Mouse (Mus musculus) embryonic facial prominence, embryonic 14.5 days (tissue): ENCODE measurements around the gene Ercc6l. TPM values are rescaled to one million over a fixed set of nuclear protein-coding genes. Genes with fewer than 3 reads are reported as not detected.

Experiments
- ATAC-seq: fragments of 200-750 bp; cut with Nextera tagmentation; 2 replicates; pipeline ENCODE4 v1.8.0; 2017; ENCODE audit warnings: low read depth, moderate number of reproducible peaks, moderate TSS enrichment
- DNase-seq: peaks from one replicate; pipeline ENCODE4 v3.0.0-alpha.2; 2015; ENCODE audit warnings: low spot score
- H3K27ac ChIP-seq: fragments of 300-500 bp; sonication (generic); replicated peaks from 2 replicates; pipeline ENCODE4 v1.5.1; 2014; ENCODE audit warnings: low read depth, mild to moderate bottlenecking, low read length, moderate library complexity
- H3K27me3 ChIP-seq: fragments of 300-500 bp; sonication (generic); replicated peaks from 2 replicates; pipeline ENCODE4 v1.6.1; 2014; ENCODE audit warnings: low read length; ENCODE audit not compliant: control insufficient read depth, insufficient read depth
- H3K36me3 ChIP-seq: fragments of 300-500 bp; sonication (generic); 2 replicates; pipeline ENCODE4 v1.6.1; 2014; ENCODE audit warnings: low read length, mixed read lengths; ENCODE audit not compliant: control insufficient read depth, insufficient read depth
- H3K4me1 ChIP-seq: fragments of 300-500 bp; sonication (generic); 2 replicates; pipeline ENCODE4 v1.6.1; 2014; ENCODE audit warnings: antibody characterized with exemption, low read length; ENCODE audit not compliant: control insufficient read depth, insufficient read depth
- H3K4me2 ChIP-seq: fragments of 300-500 bp; sonication (generic); 2 replicates; pipeline ENCODE4 v1.6.1; 2014; ENCODE audit warnings: low read depth, mild to moderate bottlenecking, low read length, moderate library complexity, mixed read lengths
- H3K4me3 ChIP-seq: fragments of 300-500 bp; sonication (generic); 2 replicates; pipeline ENCODE4 v1.5.1; 2014; ENCODE audit warnings: low read depth, mild to moderate bottlenecking, low read length
- H3K9ac ChIP-seq: fragments of 300-500 bp; sonication (generic); 2 replicates; pipeline ENCODE4 v1.6.1; 2014; ENCODE audit warnings: low read depth, mild to moderate bottlenecking, low read length, moderate library complexity, mixed read lengths
- H3K9me3 ChIP-seq: fragments of 300-500 bp; sonication (generic); 2 replicates; pipeline ENCODE4 v1.6.1; 2016; ENCODE audit warnings: low read length; ENCODE audit not compliant: control insufficient read depth
- WGBS: fragments of 180-500 bp; shearing (Covaris S2); extraction: QIAGEN DNeasy Blood & Tissue Kit; methylation state at CpG from one replicate; pipeline ENCODE4 v1.1.7; 2014; 5-methylcytosine and 5-hydroxymethylcytosine counted together
- polyA plus RNA-seq: library from polyadenylated mRNA; unstranded; fragments of >200 nt; fragmentation: Nextera tagmentation; extraction: Ambion mirVana; gene quantifications from 2 replicates; pipeline ENCODE4 v1.2.1, GENCODE M21; 2014

Ercc6l gene
- polyA plus RNA-seq, 1 experiment from 2014 or later = 10.9 TPM

DNA sequence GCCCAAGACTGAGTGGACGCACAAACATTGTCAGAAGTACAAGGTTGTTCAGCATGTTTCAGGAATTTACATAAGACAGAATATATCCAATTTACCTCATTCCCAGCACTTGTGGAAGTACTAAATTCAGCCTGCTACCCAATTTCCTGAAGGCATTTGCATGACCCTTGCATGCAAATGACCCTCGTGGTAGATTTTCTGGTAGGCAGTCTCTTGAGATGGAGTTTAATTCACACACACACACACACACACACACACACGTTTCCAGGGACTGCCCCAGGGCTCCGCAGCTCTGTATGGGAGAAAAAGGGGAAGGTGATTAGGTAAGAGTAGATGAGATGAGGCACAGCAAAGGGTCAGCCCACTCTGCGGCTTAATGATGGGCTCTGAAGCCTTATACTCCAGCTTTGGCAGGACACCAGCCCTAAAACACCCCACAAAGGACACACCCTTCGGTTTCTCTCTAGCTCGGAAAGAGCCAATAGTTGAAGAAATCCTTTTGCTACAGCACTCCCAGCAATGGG lies 62.4 kb downstream of the Ercc6l start:
- ATAC-seq = no peak
- H3K36me3 ChIP-seq = no peaks in the 10 kb centered on the region
- no peak overlapping the region for H3K4me2 ChIP-seq
- no peak for DNase-seq
- H3K4me3 ChIP-seq = no peak overlapping the region
- no peak overlapping the region for H3K9ac ChIP-seq
- H3K9me3 ChIP-seq = no peaks in the 10 kb centered on the region
- H3K4me1 ChIP-seq = no peaks in the 10 kb centered on the region
- H3K27me3 ChIP-seq = no peaks in the 10 kb centered on the region
- 78% methylated on average over 7 of the region's 7 CpGs for WGBS
- H3K27ac ChIP-seq = no peak overlapping the region

Other genes starting within 250 kb of the Ercc6l start
- gene Rtl5, start 85.8 kb downstream of the Ercc6l start, polyA plus RNA-seq = 0.92 and 1.3 TPM in 2 replicates
- 61.5 and 69.2 TPM in 2 replicates for gene Pin4, start 37.6 kb downstream of the Ercc6l start, polyA plus RNA-seq
- gene Rps4x, start 32.3 kb upstream of the Ercc6l start, polyA plus RNA-seq = 988 and 1,037 TPM in 2 replicates
- 25.4 and 30.1 TPM in 2 replicates for gene Cited1, start 95.1 kb upstream of the Ercc6l start, polyA plus RNA-seq